ENCODE assay signal across 7 mouse cellular contexts in the genomic region with DNA sequence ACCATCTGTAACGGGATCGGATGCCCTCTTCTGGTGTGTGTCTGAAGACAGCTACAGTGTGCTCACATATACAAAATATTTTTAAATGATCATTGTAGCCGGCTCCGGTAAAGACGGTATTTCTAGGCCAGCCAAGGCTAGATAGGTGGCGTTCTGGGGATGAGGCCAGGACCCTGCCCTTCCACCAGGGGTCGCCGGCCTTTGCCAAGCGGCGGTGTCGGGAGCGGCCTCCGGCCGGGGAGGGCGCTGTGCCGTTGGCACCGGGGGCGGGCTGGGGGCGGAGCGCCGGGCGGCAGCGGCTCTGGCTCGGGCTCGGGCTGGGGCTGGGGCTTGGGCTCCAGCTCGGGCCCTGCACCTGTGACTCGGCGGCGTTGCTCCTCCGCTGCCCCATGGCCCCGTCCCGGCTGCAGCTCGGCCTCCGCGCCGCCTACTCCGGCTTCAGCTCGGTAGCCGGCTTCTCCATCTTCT. TPM values are rescaled to one million over a fixed set of nuclear protein-coding genes. Genes with fewer than 3 reads are reported as not detected.
DNase-seq lines count a peak whose midpoint lies in the region; ATAC-seq and TF ChIP-seq lines count a peak whose summit lies in the region.

No protein-coding gene starts in this region.

- peak; percentile 98 for TF ChIP-seq CTCF in small intestine, adult 2 months (IDR thresholded peaks at IDR 0.05; ENCODE audit: extremely low read depth, insufficient read length, insufficient replicate concordance, low read depth, low read length)

- H3K4me3 ChIP-seq in limb, embryonic 11.5 days (ENCODE audit: low read depth, low read length) = peak overlapping the region; percentile 74
- peak overlapping the region; percentile 73 for H3K4me3 ChIP-seq in midbrain, embryonic 13.5 days (replicated peaks)
- peak overlapping the region; percentile 94 for H3K4me3 ChIP-seq in small intestine, adult 2 months (ENCODE audit: low read depth, low read length)

- peak; percentile 61 for ATAC-seq in limb, embryonic 11.5 days (ENCODE audit: insufficient number of reproducible peaks, low FRiP score, low TSS enrichment, low read depth)
- ATAC-seq in midbrain, embryonic 13.5 days = peak; percentile 81

- no peaks in the 10 kb centered on the region for H3K9me3 ChIP-seq in limb, embryonic 11.5 days (ENCODE audit: control insufficient read depth, low read length)
- no peaks in the 10 kb centered on the region for H3K9me3 ChIP-seq in midbrain, embryonic 13.5 days

- TF ChIP-seq POLR2A in small intestine, adult 2 months (IDR thresholded peaks at IDR 0.05; ENCODE audit: low read depth, low read length) = peak; percentile 48

- peak overlapping the region; percentile 89 for H3K4me2 ChIP-seq in limb, embryonic 11.5 days (ENCODE audit: low read depth, severe bottlenecking)
- peak overlapping the region; percentile 87 for H3K4me2 ChIP-seq in midbrain, embryonic 13.5 days (replicated peaks)

- H3K4me1 ChIP-seq in limb, embryonic 11.5 days (ENCODE audit: control insufficient read depth, insufficient read depth, low read length) = peaks cover 18% of the 10 kb centered on the region
- peaks cover 29% of the 10 kb centered on the region for H3K4me1 ChIP-seq in midbrain, embryonic 13.5 days (replicated peaks)
- H3K4me1 ChIP-seq in small intestine, adult 2 months (ENCODE audit: control insufficient read depth, insufficient read depth, insufficient read length, low read length) = peaks cover 12% of the 10 kb centered on the region

- no peak overlapping the region for H3K27ac ChIP-seq in limb, embryonic 11.5 days (replicated peaks; ENCODE audit: low read depth, low read length)
- peak overlapping the region; percentile 51 for H3K27ac ChIP-seq in midbrain, embryonic 13.5 days
- H3K27ac ChIP-seq in small intestine, adult 2 months (ENCODE audit: insufficient read depth, low read depth, low read length) = no peak overlapping the region

- peak overlapping the region; percentile 80 for H3K9ac ChIP-seq in limb, embryonic 11.5 days (ENCODE audit: low read length)
- H3K9ac ChIP-seq in midbrain, embryonic 13.5 days (replicated peaks) = peak overlapping the region; percentile 86

- H3K36me3 ChIP-seq in limb, embryonic 11.5 days (ENCODE audit: control insufficient read depth, insufficient read depth, low read length) = no peaks in the 10 kb centered on the region
- no peaks in the 10 kb centered on the region for H3K36me3 ChIP-seq in midbrain, embryonic 13.5 days
- no peaks in the 10 kb centered on the region for H3K36me3 ChIP-seq in small intestine, adult 2 months (ENCODE audit: control insufficient read depth, insufficient read depth, low read length)

- no peaks in the 10 kb centered on the region for H3K27me3 ChIP-seq in limb, embryonic 11.5 days (ENCODE audit: control insufficient read depth, insufficient read depth, low read length)
- peaks cover 20% of the 10 kb centered on the region for H3K27me3 ChIP-seq in midbrain, embryonic 13.5 days
- H3K27me3 ChIP-seq in small intestine, adult 2 months (ENCODE audit: control insufficient read depth, insufficient read depth, low read length) = no peaks in the 10 kb centered on the region

- DNase-seq in adrenal gland, adult 8-10 months = peak; percentile 78
- DNase-seq in embryo, embryonic 11.5 days (ENCODE audit: low read depth, low spot score) = peak; percentile 73
- DNase-seq in heart, adult 11 months = peak; percentile 99
- DNase-seq in kidney, adult 18-20 months = peak; percentile 90
- DNase-seq in limb, embryonic 11.5 days (ENCODE audit: low spot score) = peak; percentile 92

- WGBS in limb, embryonic 11.5 days = 3% methylated on average over 34 of the region's 39 CpGs
- 2% methylated on average over 31 of the region's 39 CpGs for WGBS in midbrain, embryonic 13.5 days
- 2% methylated on average over 38 of the region's 39 CpGs for WGBS in small intestine, adult 2 months

RNA-seq across cellular contexts. Expression of a gene that starts 5.8 kb away (rescaled TPM):
- 100 to 1,000 TPM; 120 to 216 (median 160) TPM for total RNA-seq in adrenal gland, adult 8-10 months (2022)
- 20.0 and 24.8 TPM in 2 replicates for polyA plus RNA-seq in limb, embryonic 11.5 days (2014; fragmentation: Nextera tagmentation; extraction: Ambion mirVana)
- polyA plus RNA-seq in midbrain, embryonic 13.5 days (2015; fragmentation: Nextera tagmentation; extraction: Ambion mirVana) = 48.0 and 59.8 TPM in 2 replicates
- polyA plus RNA-seq in small intestine, adult 2 months (2012; rRNA removed) = 20.8 and 22.1 TPM in 2 replicates

RNA-seq across cellular contexts. Expression of a gene that starts 16.4 kb away (rescaled TPM):
- 10 to 100 TPM; 12.2 to 39.5 (median 25.7) TPM for total RNA-seq in adrenal gland, adult 8-10 months (2022)
- 3.4 and 3.9 TPM in 2 replicates for polyA plus RNA-seq in limb, embryonic 11.5 days (2014; fragmentation: Nextera tagmentation; extraction: Ambion mirVana)
- polyA plus RNA-seq in midbrain, embryonic 13.5 days (2015; fragmentation: Nextera tagmentation; extraction: Ambion mirVana) = 7.2 and 9.0 TPM in 2 replicates
- 11.3 and 17.1 TPM in 2 replicates for polyA plus RNA-seq in small intestine, adult 2 months (2012; rRNA removed)

RNA-seq across cellular contexts. Expression of a gene that starts 53.0 kb away (rescaled TPM):
- total RNA-seq in adrenal gland, adult 8-10 months (2022) = 1 to 10 TPM in 1 of 4 experiments, under 1 TPM in 3; 0.35 to 1.2 (median 0.75) TPM
- 0.25 TPM in 1 of 2 replicates, not detected in the other for polyA plus RNA-seq in limb, embryonic 11.5 days (2014; fragmentation: Nextera tagmentation; extraction: Ambion mirVana)
- polyA plus RNA-seq in midbrain, embryonic 13.5 days (2015; fragmentation: Nextera tagmentation; extraction: Ambion mirVana) = 0.17 and 0.31 TPM in 2 replicates
- polyA plus RNA-seq in small intestine, adult 2 months (2012; rRNA removed) = 0.24 and 0.51 TPM in 2 replicates
